Mouse (Mus musculus) ES-Bruce4 (cell line): ENCODE measurements around the gene Plxnd1.

Experiments used
- CTCF ChIP-seq: IDR thresholded peaks from one replicate; pipeline ENCODE4 v1.8.1; 2011; ENCODE audit warnings: low read depth, low read length
- EP300 ChIP-seq: IDR thresholded peaks from 2 replicates; pipeline ENCODE4 v1.6.1; 2011; ENCODE audit warnings: low read depth, low read length; ENCODE audit not compliant: insufficient read depth
- POLR2A ChIP-seq: IDR thresholded peaks from one replicate; pipeline ENCODE4 v1.8.1; 2011; ENCODE audit warnings: low read length; ENCODE audit not compliant: insufficient read depth

DNA sequence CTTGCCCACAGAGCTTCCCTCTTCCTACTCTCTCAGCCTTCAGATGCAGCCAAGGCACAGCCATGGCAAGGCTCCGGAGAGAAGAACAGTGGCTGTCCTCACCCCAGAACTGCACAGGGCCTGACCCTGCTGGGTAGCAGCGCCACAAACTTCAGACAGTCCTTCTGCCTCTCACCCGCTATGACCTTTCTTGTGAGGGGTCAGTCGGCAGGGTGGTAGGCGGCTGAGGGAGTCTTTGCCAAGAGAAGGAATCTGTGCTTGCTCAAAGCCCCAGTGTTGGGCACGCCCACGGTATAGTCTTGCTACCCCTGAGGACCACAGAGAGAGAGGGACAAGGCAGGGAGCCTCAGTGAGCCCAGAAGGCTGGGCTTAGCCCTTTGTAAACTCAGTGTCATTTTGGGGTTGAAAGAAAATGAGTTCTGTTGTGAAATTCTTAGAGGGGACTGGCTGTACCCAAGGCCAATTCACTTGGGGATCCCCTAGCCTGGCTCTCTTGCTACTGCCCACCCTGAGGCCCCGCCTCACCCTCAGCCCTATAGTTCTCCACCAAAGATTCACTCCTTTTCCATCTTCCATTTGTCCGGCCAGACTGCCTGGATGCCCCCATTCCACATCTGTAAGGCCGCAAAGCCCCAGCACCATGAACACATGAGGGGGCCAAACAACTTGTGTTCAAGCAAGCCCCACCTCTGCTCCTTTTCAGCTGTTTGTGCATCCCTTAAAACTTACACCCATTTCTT is 2.8 kb downstream of the Plxnd1 start:
- no peak for TF ChIP-seq CTCF
- no peak for TF ChIP-seq POLR2A
- no peak for TF ChIP-seq EP300
